Mouse (Mus musculus): ENCODE measurements at regions not wholly inside any gene's neighbourhood (a gene's known extent, or its start where the extent isn't known, plus 50 kb on each side); places are given as distances from the start of the nearest gene placed in this dataset.

GRCm38 (mm10) chr2:138640654-138641053, 384.3 kb downstream of the Btbd3 start:
- TF ChIP-seq POLR2A (IDR thresholded peaks at IDR 0.05; ENCODE audit: borderline replicate concordance, extremely low read depth, insufficient read depth, insufficient read length): no peak
- WGBS: 89% methylated on average over 2 of the region's 2 CpGs

DNA sequence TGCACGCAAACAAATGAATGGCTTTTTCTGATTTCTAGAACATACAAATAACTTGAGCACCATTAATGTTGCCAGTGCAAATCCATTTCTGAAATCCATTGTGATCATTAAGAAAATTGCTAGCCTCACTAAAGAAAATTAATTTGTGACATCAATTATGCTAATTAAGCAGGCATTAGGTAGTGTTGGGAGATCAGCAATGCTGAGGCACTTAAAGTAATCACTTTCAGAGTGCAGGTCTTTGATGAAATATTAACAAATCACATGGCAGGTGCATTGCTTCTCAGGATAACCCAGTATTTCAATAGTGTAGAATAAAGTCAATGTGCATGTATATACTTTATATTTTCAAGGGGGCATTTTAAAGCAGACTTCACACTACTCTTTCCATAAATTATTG, 385.0 kb downstream of the Btbd3 start:
- Histone ChIP-seq H3K4me3 (replicated peaks; ENCODE audit: low read length) (no peak overlapping the region), H3K36me3 (ENCODE audit: control insufficient read depth, insufficient read depth, low read length) (no peaks in the 10 kb centered on the region), H3K4me1 (ENCODE audit: control insufficient read depth, insufficient read depth, low read length) (no peaks in the 10 kb centered on the region), H3K27me3 (ENCODE audit: control insufficient read depth, insufficient read depth, low read length) (no peaks in the 10 kb centered on the region), H3K9me3 (ENCODE audit: control insufficient read depth, low read length) (no peaks in the 10 kb centered on the region), H3K27ac (replicated peaks; ENCODE audit: low read depth, low read length) (no peak overlapping the region), H3K9ac (ENCODE audit: low read depth, low read length, severe bottlenecking) (no peak overlapping the region), H3K4me2 (replicated peaks; ENCODE audit: low read depth, low read length, severe bottlenecking) (no peak overlapping the region)
- no peak for ATAC-seq (ENCODE audit: low FRiP score, low read depth)
- 95% methylated on average over 1 of the region's 1 CpGs for WGBS
- no peak for DNase-seq (ENCODE audit: low spot score)
- TF ChIP-seq POLR2A (IDR thresholded peaks at IDR 0.05; ENCODE audit: borderline replicate concordance, extremely low read depth, insufficient read depth, insufficient read length): no peak

More at GRCm38 (mm10) chr2:138640654-138641053, 384.3 kb downstream of the Btbd3 start:
- no peak overlapping the region for H3K27ac ChIP-seq (replicated peaks; ENCODE audit: low read depth, low read length)
- no peak overlapping the region for H3K4me2 ChIP-seq (replicated peaks; ENCODE audit: low read depth, low read length, severe bottlenecking)
- H3K4me1 ChIP-seq (ENCODE audit: control insufficient read depth, insufficient read depth, low read length): no peaks in the 10 kb centered on the region
- ATAC-seq (ENCODE audit: low FRiP score, low read depth): no peak
- H3K36me3 ChIP-seq (ENCODE audit: control insufficient read depth, insufficient read depth, low read length): no peaks in the 10 kb centered on the region
- H3K4me3 ChIP-seq (replicated peaks; ENCODE audit: low read length): no peak overlapping the region
- DNase-seq (ENCODE audit: low spot score): no peak
- no peaks in the 10 kb centered on the region for H3K9me3 ChIP-seq (ENCODE audit: control insufficient read depth, low read length)
- no peaks in the 10 kb centered on the region for H3K27me3 ChIP-seq (ENCODE audit: control insufficient read depth, insufficient read depth, low read length)
- no peak overlapping the region for H3K9ac ChIP-seq (ENCODE audit: low read depth, low read length, severe bottlenecking)

GRCm38 (mm10) chr2:138648616-138649015, 392.3 kb downstream of the Btbd3 start:
- no peak overlapping the region for H3K4me2 ChIP-seq (replicated peaks; ENCODE audit: low read depth, low read length, severe bottlenecking)
- WGBS: 65% methylated on average over 3 of the region's 3 CpGs
- H3K27ac ChIP-seq (replicated peaks; ENCODE audit: low read depth, low read length): no peak overlapping the region
- DNase-seq (ENCODE audit: low spot score) (no peak), ATAC-seq (ENCODE audit: low FRiP score, low read depth) (no peak)
- no peak for TF ChIP-seq POLR2A (IDR thresholded peaks at IDR 0.05; ENCODE audit: borderline replicate concordance, extremely low read depth, insufficient read depth, insufficient read length)
- no peaks in the 10 kb centered on the region for H3K9me3 ChIP-seq (ENCODE audit: control insufficient read depth, low read length)
- H3K9ac ChIP-seq (ENCODE audit: low read depth, low read length, severe bottlenecking): no peak overlapping the region
- H3K36me3 ChIP-seq (ENCODE audit: control insufficient read depth, insufficient read depth, low read length): no peaks in the 10 kb centered on the region
- H3K4me3 ChIP-seq (replicated peaks; ENCODE audit: low read length): no peak overlapping the region
- H3K27me3 ChIP-seq (ENCODE audit: control insufficient read depth, insufficient read depth, low read length): no peaks in the 10 kb centered on the region
- H3K4me1 ChIP-seq (ENCODE audit: control insufficient read depth, insufficient read depth, low read length): no peaks in the 10 kb centered on the region

GRCm38 (mm10) chr2:138659376-138659775, 403.0 kb downstream of the Btbd3 start:
- no peaks in the 10 kb centered on the region for H3K4me1 ChIP-seq (ENCODE audit: control insufficient read depth, insufficient read depth, low read length)
- H3K27ac ChIP-seq (replicated peaks; ENCODE audit: low read depth, low read length): no peak overlapping the region
- H3K36me3 ChIP-seq (ENCODE audit: control insufficient read depth, insufficient read depth, low read length): no peaks in the 10 kb centered on the region
- no peaks in the 10 kb centered on the region for H3K9me3 ChIP-seq (ENCODE audit: control insufficient read depth, low read length)
- ATAC-seq (ENCODE audit: low FRiP score, low read depth) (no peak), DNase-seq (ENCODE audit: low spot score) (no peak)
- no peak overlapping the region for H3K9ac ChIP-seq (ENCODE audit: low read depth, low read length, severe bottlenecking)
- no peak overlapping the region for H3K4me3 ChIP-seq (replicated peaks; ENCODE audit: low read length)
- no peak for TF ChIP-seq POLR2A (IDR thresholded peaks at IDR 0.05; ENCODE audit: borderline replicate concordance, extremely low read depth, insufficient read depth, insufficient read length)
- H3K4me2 ChIP-seq (replicated peaks; ENCODE audit: low read depth, low read length, severe bottlenecking): no peak overlapping the region
- no peaks in the 10 kb centered on the region for H3K27me3 ChIP-seq (ENCODE audit: control insufficient read depth, insufficient read depth, low read length)

GRCm38 (mm10) chr2:138670307-138670706, 413.9 kb downstream of the Btbd3 start:
- Histone ChIP-seq H3K27ac (replicated peaks; ENCODE audit: low read depth, low read length) (no peak overlapping the region), H3K27me3 (ENCODE audit: control insufficient read depth, insufficient read depth, low read length) (no peaks in the 10 kb centered on the region), H3K4me2 (replicated peaks; ENCODE audit: low read depth, low read length, severe bottlenecking) (no peak overlapping the region), H3K4me3 (replicated peaks; ENCODE audit: low read length) (no peak overlapping the region), H3K9ac (ENCODE audit: low read depth, low read length, severe bottlenecking) (no peak overlapping the region), H3K4me1 (ENCODE audit: control insufficient read depth, insufficient read depth, low read length) (0 out of 2 replicates have a peak, but pooled peaks cover 2% of the 10 kb centered on the region), H3K9me3 (ENCODE audit: control insufficient read depth, low read length) (no peaks in the 10 kb centered on the region), H3K36me3 (ENCODE audit: control insufficient read depth, insufficient read depth, low read length) (no peaks in the 10 kb centered on the region)
- no peak for TF ChIP-seq POLR2A (IDR thresholded peaks at IDR 0.05; ENCODE audit: borderline replicate concordance, extremely low read depth, insufficient read depth, insufficient read length)
- ATAC-seq (ENCODE audit: low FRiP score, low read depth) (no peak), DNase-seq (ENCODE audit: low spot score) (no peak)

DNA sequence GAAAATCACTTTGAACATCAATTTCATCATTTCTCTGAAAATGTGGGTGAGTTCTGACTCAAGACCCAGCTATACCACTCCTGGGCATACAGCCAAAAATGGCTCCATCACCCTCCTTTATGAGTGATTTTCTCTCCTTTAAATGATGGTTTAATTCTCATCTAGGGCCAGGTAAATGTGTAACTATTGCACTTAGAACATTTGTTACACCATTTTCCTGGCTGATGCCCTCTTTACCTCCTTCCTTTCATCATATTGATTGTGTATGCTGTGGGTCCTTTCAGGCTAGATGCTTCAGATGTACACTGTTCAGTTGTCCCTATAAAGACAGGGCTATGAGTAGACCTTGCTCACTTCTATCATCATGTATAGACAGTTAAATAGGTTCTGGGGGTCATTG, 418.4 kb downstream of the Btbd3 start:
- no peak for ATAC-seq (ENCODE audit: low FRiP score, low read depth)
- Histone ChIP-seq H3K27me3 (ENCODE audit: control insufficient read depth, insufficient read depth, low read length) (no peaks in the 10 kb centered on the region), H3K27ac (replicated peaks; ENCODE audit: low read depth, low read length) (no peak overlapping the region), H3K9ac (ENCODE audit: low read depth, low read length, severe bottlenecking) (no peak overlapping the region), H3K4me1 (ENCODE audit: control insufficient read depth, insufficient read depth, low read length) (peaks cover 2% of the 10 kb centered on the region; the same call in 1 of the 2 replicates), H3K4me2 (replicated peaks; ENCODE audit: low read depth, low read length, severe bottlenecking) (no peak overlapping the region), H3K4me3 (replicated peaks; ENCODE audit: low read length) (no peak overlapping the region), H3K9me3 (ENCODE audit: control insufficient read depth, low read length) (no peaks in the 10 kb centered on the region), H3K36me3 (ENCODE audit: control insufficient read depth, insufficient read depth, low read length) (no peaks in the 10 kb centered on the region)
- TF ChIP-seq POLR2A (IDR thresholded peaks at IDR 0.05; ENCODE audit: borderline replicate concordance, extremely low read depth, insufficient read depth, insufficient read length): no peak
- no peak for DNase-seq (ENCODE audit: low spot score)

All from limb, embryonic 14.5 days (tissue).